Mouse (Mus musculus) midbrain, embryonic 16.5 days (tissue): ENCODE data around the gene Slitrk5. TPM values are rescaled to one million over a fixed set of nuclear protein-coding genes. Genes with fewer than 3 reads are reported as not detected.
"Not testable (repeated sequence)": the region's sequence is repeated elsewhere in the genome, so short reads cannot be mapped to it uniquely, and the experiment has no call there.

Source experiments
- ATAC-seq: fragments of 200-750 bp; cut with Nextera tagmentation; 2 replicates; pipeline ENCODE4 v1.8.0; 2017; ENCODE audit warnings: moderate TSS enrichment
- H3K27ac ChIP-seq: fragments of 300-500 bp; sonication (generic); 2 replicates; pipeline ENCODE4 v1.5.1; 2014; ENCODE audit warnings: mild to moderate bottlenecking, low read length, mixed read lengths
- H3K27me3 ChIP-seq: fragments of 300-500 bp; sonication (generic); 2 replicates; pipeline ENCODE4 v1.6.1; 2014; ENCODE audit warnings: low read depth, low read length, mixed read lengths; ENCODE audit not compliant: control insufficient read depth, insufficient read depth
- H3K36me3 ChIP-seq: fragments of 300-500 bp; sonication (generic); 2 replicates; pipeline ENCODE4 v1.6.1; 2014; ENCODE audit warnings: mild to moderate bottlenecking, low read length, moderate library complexity, mixed read lengths; ENCODE audit not compliant: control insufficient read depth, insufficient read depth
- H3K4me1 ChIP-seq: fragments of 300-500 bp; sonication (generic); 2 replicates; pipeline ENCODE4 v1.6.1; 2014; ENCODE audit warnings: mild to moderate bottlenecking, low read length, mixed read lengths; ENCODE audit not compliant: control insufficient read depth, insufficient read depth
- H3K4me2 ChIP-seq: fragments of 300-500 bp; sonication (generic); 2 replicates; pipeline ENCODE4 v1.6.1; 2014; ENCODE audit warnings: mild to moderate bottlenecking, low read length, mixed read lengths
- H3K4me3 ChIP-seq: fragments of 300-500 bp; sonication (generic); 2 replicates; pipeline ENCODE4 v1.5.1; 2014; ENCODE audit warnings: low read depth, mild to moderate bottlenecking, low read length, moderate library complexity, mixed read lengths
- H3K9ac ChIP-seq: fragments of 300-500 bp; sonication (generic); 2 replicates; pipeline ENCODE4 v1.6.1; 2014; ENCODE audit warnings: low read depth, low read length, mixed read lengths
- H3K9me3 ChIP-seq: fragments of 300-500 bp; sonication (generic); replicated peaks from 2 replicates; pipeline ENCODE4 v1.6.1; 2014; ENCODE audit warnings: mild to moderate bottlenecking, low read length, mixed read lengths; ENCODE audit not compliant: control insufficient read depth, poor library complexity, severe bottlenecking
- WGBS: fragments of 180-500 bp; shearing (Covaris S2); extraction: QIAGEN DNeasy Blood & Tissue Kit; methylation state at CpG from one replicate; pipeline ENCODE4 v1.1.7; 2014; 5-methylcytosine and 5-hydroxymethylcytosine counted together
- polyA plus RNA-seq: library from polyadenylated mRNA; unstranded; fragments of >200 nt; fragmentation: Nextera tagmentation; extraction: Ambion mirVana; gene quantifications from 2 replicates; pipeline ENCODE4 v1.2.1, GENCODE M21; 2015

The Slitrk5 gene
- polyA plus RNA-seq, 1 experiment from 2014 or later, result 35.0 TPM

GRCm38 (mm10) chr14:111681773-111682172 lies 6.9 kb downstream of the Slitrk5 start:
- Histone ChIP-seq H3K4me3 (peak overlapping the region; percentile 48), H3K9ac (peak overlapping the region; percentile 65; the same call in 1 of the 2 replicates), H3K27ac (no peak overlapping the region), H3K4me2 (peak overlapping the region; percentile 82), H3K9me3 (no peaks in the 10 kb centered on the region), H3K4me1 (peaks cover 18% of the 10 kb centered on the region), H3K27me3 (no peaks in the 10 kb centered on the region), H3K36me3 (peaks cover 11% of the 10 kb centered on the region)
- no peak for ATAC-seq
- 18% methylated on average over 13 of the region's 13 CpGs for WGBS

- Histone ChIP-seq H3K27ac (no peak overlapping the region), H3K4me3 (no peak overlapping the region), H3K4me1 (peaks cover 18% of the 10 kb centered on the region), H3K9ac (no peak overlapping the region), H3K27me3 (no peaks in the 10 kb centered on the region), H3K36me3 (peaks cover 11% of the 10 kb centered on the region), H3K4me2 (no peak overlapping the region), H3K9me3 (no peaks in the 10 kb centered on the region)
- ATAC-seq, result no peak
- WGBS, result 75% methylated on average over 4 of the region's 4 CpGs
Measured at GRCm38 (mm10) chr14:111683543-111683942, 8.6 kb downstream of the Slitrk5 start.

- WGBS, result 77% methylated on average over 1 of the region's 1 CpGs
- H3K4me3 ChIP-seq, H3K36me3 ChIP-seq, H3K4me2 ChIP-seq, H3K9me3 ChIP-seq, H3K9ac ChIP-seq, H3K27me3 ChIP-seq, H3K4me1 ChIP-seq, ATAC-seq, H3K27ac ChIP-seq: not testable (repeated sequence)
Measured at GRCm38 (mm10) chr14:111690139-111690538, 15.2 kb downstream of the Slitrk5 start.

- Histone ChIP-seq H3K27me3 (no peaks in the 10 kb centered on the region), H3K4me3 (no peak overlapping the region), H3K9me3 (no peaks in the 10 kb centered on the region), H3K4me1 (no peaks in the 10 kb centered on the region), H3K9ac (no peak overlapping the region), H3K36me3 (no peaks in the 10 kb centered on the region), H3K4me2 (no peak overlapping the region), H3K27ac (no peak overlapping the region)
- 81% methylated on average over 2 of the region's 2 CpGs for WGBS
- ATAC-seq, result no peak
Measured at GRCm38 (mm10) chr14:111729833-111730232, 54.9 kb downstream of the Slitrk5 start.
